Mouse (Mus musculus) adrenal gland, adult (tissue): Measurements from ENCODE around the gene Chodl.

Experiments
- DNase-seq, 2 experiments: peaks; one replicate each; pipeline ENCODE4 v3.0.0; 2022 to 2023; ENCODE audit warnings: low spot score in 1 of 2; ENCODE audit not compliant: inconsistent age in 2 of 2

Chodl gene

DNA sequence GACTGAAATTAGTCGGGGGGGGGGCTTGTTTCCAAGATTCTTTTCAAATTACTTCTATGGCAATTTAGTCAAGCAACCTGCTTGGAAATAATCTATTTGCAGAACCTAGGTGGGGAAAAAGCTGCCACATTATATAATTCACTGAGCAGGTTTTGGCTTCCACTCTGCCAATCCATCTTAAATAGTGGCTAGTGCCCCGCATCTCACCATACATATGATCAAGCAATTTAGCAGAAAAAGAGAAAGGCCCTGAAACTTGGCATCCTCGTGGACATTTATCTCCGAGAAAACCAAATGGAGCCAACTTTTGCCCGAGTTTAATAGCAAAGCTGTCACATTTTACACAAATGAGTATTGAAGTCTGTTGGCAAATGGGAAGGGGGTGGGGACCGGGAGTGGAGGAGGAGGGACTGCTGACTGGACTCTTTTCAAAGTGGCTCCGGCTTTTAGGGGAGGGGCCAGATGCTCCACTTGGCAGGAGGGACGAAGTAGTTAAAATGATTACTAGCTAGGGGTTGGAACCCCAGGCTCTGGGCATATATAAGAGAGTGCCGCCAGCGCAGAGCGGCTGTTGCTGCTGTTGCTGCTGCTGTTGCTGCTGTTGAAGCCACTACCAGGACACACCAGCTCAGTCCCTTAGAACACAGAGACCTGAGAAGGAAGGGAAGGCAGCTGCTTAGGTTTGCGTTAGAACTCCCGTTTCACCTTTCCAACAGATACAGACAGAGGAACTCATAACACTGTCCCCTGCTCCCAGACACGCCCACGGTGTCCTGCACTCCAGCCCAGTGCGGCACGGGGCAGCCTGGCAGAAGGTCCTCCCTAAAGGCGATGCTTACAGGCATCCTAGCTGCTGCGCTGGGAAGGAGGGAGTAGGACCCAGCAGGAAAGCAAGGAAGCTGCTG, at the start of gene Chodl:
Gene Chodl, plus strand, starts transcription at position 567 of the 905 bp plus-strand sequence.
- DNase-seq = peak in 1 of 2 experiments; percentile 26

DNA sequence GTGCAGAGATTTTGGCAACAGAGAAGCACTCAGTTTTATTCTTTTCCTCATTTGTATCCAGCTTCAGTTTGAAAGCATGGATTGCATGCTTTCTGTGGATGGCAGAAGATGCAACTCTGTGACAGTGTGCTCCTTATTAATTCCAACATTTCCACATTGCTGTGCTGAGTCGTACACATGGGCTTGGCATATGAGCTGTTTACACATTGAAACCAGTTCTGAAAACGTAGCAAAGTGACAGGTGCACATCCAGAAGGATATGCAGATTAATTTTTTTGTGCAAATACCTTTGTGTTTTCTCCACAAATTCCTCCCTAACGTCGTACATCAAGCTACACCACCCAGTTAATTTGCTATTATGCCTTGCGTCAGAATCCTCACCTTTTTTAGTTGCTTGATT, 8.1 kb upstream of the Chodl start:
- DNase-seq = no peak

DNA sequence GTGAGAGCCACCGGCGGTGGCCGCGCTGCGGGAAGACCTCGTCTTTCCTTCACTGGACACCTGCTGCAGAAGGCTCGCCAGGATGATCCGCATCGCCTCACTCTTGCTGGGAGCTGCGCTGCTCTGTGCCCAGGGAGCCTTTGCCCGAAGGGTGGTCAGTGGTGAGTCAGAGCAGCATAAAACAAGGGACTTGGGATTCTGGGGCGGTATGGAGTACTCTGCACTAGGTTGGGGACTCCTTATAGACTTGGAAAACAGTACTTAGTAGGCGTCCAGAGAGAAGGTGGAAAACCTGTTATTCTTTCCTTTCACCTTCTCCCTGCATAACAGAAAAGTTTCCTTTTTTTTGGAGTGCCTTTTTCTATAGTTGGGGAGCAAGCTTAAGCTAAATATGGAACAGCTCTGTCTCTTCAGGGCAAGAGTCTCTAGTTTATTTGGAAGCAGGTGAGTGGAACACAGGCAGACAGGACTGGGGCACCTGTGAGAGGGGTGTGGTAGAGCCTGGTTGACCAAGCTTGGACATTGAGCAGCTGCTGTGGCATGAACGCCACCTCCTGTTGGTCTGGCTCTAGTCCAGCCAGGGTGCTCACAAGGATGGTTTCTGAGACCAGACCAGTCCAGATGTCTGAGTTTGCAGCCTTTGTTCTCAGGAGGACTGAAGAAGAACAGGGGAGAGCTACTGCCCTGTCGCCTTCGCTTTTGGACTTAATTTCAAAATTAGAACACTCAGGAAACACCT, 708 bp downstream of the Chodl start:
- no peak for DNase-seq

DNA sequence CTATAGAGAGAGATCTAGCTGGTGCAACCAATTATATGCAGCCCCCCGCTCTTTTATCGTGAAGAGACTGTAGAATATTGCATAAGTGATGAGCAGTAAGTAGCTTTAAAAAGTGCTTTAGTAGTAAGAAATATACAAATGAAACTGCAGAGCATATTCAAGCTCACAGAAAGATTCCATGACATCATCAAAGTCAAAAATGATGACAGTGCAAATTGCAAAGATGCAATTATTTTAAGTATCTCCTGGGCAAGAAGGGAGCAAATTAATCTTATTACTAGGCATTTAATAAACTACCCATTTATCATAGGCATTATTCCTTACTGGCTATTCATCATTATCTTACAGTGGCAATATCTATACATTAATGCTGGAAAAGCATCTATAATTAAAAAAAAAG, 3.5 kb downstream of the Chodl start:
- no peak for DNase-seq

- DNase-seq = no peak
Measured at GRCm38 (mm10) chr16:78937755-78938154, 7.0 kb downstream of the Chodl start.

DNA sequence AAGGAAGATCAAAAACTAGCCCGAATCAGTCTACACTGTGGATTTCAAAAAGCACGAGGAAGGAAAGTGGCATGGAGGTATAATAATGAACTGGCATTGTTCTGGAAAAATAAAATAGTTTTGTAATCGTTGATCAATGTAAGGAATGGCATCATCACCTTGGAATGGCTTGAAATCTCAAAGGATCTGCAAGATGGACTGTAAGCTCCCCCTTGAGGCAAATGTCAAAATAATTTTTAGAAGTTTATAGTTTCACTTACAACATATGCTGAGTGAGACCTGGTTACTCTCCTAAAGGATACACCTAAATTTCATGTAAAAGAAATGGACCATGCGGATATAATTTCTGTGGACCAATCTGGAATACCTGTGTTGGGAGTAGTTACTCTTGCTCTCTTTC, 19.6 kb downstream of the Chodl start:
- DNase-seq = peak in 1 of 2 experiments; percentile 18

DNA sequence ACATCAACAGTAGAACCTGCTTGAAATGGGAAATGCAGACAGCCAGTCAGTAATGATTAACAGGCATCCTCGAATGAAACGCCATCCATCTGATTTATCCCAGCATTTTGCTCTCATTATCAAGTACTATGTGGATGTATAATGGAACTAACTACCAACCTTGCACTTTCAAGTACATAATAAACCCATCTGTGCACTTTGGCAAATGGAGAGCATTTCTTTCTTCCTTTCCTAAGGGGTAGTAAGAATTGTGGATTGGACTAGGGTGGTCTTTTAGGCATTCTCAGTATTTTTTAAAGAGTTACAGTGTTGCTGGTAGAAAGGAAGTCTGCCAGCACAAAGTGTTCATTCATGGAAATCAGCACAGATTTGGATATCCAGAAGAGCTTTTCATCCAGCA, 26.7 kb downstream of the Chodl start:
- no peak for DNase-seq

GRCm38 (mm10) chr16:78969091-78969731, 38.5 kb downstream of the Chodl start:
- DNase-seq = peak in 1 of 2 experiments; percentile 49

GRCm38 (mm10) chr16:78974099-78974498, 43.4 kb downstream of the Chodl start:
- DNase-seq = peak in 1 of 2 experiments; percentile 9

GRCm38 (mm10) chr16:78976384-78976783, 45.6 kb downstream of the Chodl start:
- peak in 1 of 2 experiments; percentile 7 for DNase-seq
